Mouse (Mus musculus) hindbrain, embryonic 15.5 days (tissue): ENCODE data around the gene Wdr35. TPM values are rescaled to one million over a fixed set of nuclear protein-coding genes. Genes with fewer than 3 reads are reported as not detected.

Source experiments
- ATAC-seq: fragments of 200-750 bp; cut with Nextera tagmentation; 2 replicates; pipeline ENCODE4 v1.8.0; 2017; ENCODE audit warnings: low read depth, moderate number of reproducible peaks, moderate TSS enrichment; ENCODE audit not compliant: low FRiP score
- H3K27ac ChIP-seq: fragments of 300-500 bp; sonication (generic); replicated peaks from 2 replicates; pipeline ENCODE4 v1.5.1; 2015; ENCODE audit warnings: mild to moderate bottlenecking, inconsistent platforms
- H3K27me3 ChIP-seq: fragments of 300-500 bp; sonication (generic); 2 replicates; pipeline ENCODE4 v1.6.1; 2015; ENCODE audit warnings: control low read depth, inconsistent platforms
- H3K36me3 ChIP-seq: fragments of 300-500 bp; sonication (generic); 2 replicates; pipeline ENCODE4 v1.6.1; 2015; ENCODE audit warnings: control low read depth, inconsistent platforms
- H3K4me1 ChIP-seq: fragments of 300-500 bp; sonication (generic); replicated peaks from 2 replicates; pipeline ENCODE4 v1.6.1; 2015; ENCODE audit warnings: control low read depth, inconsistent platforms
- H3K4me2 ChIP-seq: fragments of 300-500 bp; sonication (generic); 2 replicates; pipeline ENCODE4 v1.6.1; 2015; ENCODE audit warnings: moderate library complexity, mild to moderate bottlenecking, inconsistent platforms
- H3K4me3 ChIP-seq: fragments of 300-500 bp; sonication (generic); 2 replicates; pipeline ENCODE4 v1.5.1; 2015; ENCODE audit warnings: mild to moderate bottlenecking, inconsistent platforms
- H3K9ac ChIP-seq: fragments of 300-500 bp; sonication (generic); 2 replicates; pipeline ENCODE4 v1.6.1; 2015; ENCODE audit warnings: inconsistent platforms
- H3K9me3 ChIP-seq: fragments of 300-500 bp; sonication (generic); 2 replicates; pipeline ENCODE4 v1.6.1; 2016; ENCODE audit warnings: control low read depth, inconsistent platforms
- WGBS: fragments of 180-500 bp; shearing (Covaris S2); methylation state at CpG from one replicate; pipeline ENCODE4 v1.1.7; 2015; 5-methylcytosine and 5-hydroxymethylcytosine counted together
- polyA plus RNA-seq: library from polyadenylated mRNA; unstranded; fragments of >200 nt; fragmentation: Nextera tagmentation; extraction: Ambion mirVana; gene quantifications from 2 replicates; pipeline ENCODE4 v1.2.1, GENCODE M21; 2015

The Wdr35 gene
- polyA plus RNA-seq, 1 experiment from 2014 or later = 21.7 TPM

DNA sequence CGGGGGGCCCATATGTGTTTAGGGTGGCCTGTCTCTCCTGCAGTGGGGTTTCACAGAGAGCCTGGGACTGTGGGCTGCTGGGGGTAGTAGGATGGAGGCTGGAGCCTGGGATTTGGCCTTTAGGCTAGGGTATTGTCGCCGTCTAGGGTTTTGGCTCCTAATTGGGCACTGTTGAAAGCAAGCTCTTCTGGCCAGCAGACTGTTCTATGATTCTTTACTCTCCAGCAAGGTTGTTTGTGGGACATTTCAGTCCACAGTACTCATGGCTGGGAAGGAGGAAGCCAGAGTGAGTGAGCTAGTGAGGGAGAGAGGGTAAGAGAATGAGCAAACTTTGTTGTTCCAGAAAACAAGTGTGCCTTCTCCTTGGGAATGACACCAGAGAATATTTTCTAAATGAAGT lies 85.8 kb downstream of the Wdr35 start:
- no peaks in the 10 kb centered on the region for H3K9me3 ChIP-seq
- no peak overlapping the region for H3K27ac ChIP-seq
- no peak overlapping the region for H3K4me2 ChIP-seq
- no peak for ATAC-seq
- no peaks in the 10 kb centered on the region for H3K27me3 ChIP-seq
- H3K9ac ChIP-seq = no peak overlapping the region
- H3K4me3 ChIP-seq = no peak overlapping the region
- no peaks in the 10 kb centered on the region for H3K36me3 ChIP-seq
- H3K4me1 ChIP-seq = no peaks in the 10 kb centered on the region
- 94% methylated on average over 3 of the region's 3 CpGs for WGBS

GRCm38 (mm10) chr12:9059965-9060364 lies 86.3 kb downstream of the Wdr35 start:
- H3K4me3 ChIP-seq = no peak overlapping the region
- no peak overlapping the region for H3K27ac ChIP-seq
- H3K9ac ChIP-seq = no peak overlapping the region
- no peaks in the 10 kb centered on the region for H3K4me1 ChIP-seq
- no peaks in the 10 kb centered on the region for H3K27me3 ChIP-seq
- no peaks in the 10 kb centered on the region for H3K9me3 ChIP-seq
- no peak overlapping the region for H3K4me2 ChIP-seq
- WGBS = 94% methylated on average over 9 of the region's 9 CpGs
- no peaks in the 10 kb centered on the region for H3K36me3 ChIP-seq
- ATAC-seq = no peak

- 75% methylated on average over 6 of the region's 6 CpGs for WGBS
- Histone ChIP-seq H3K36me3 (no peaks in the 10 kb centered on the region), H3K9ac (no peak overlapping the region), H3K27me3 (no peaks in the 10 kb centered on the region), H3K4me1 (no peaks in the 10 kb centered on the region), H3K27ac (no peak overlapping the region), H3K9me3 (no peaks in the 10 kb centered on the region), H3K4me3 (no peak overlapping the region), H3K4me2 (no peak overlapping the region)
- no peak for ATAC-seq
These were observed 89.9 kb downstream of the Wdr35 start for GRCm38 (mm10) chr12:9063611-9064010.

GRCm38 (mm10) chr12:9071058-9071457 lies 97.4 kb downstream of the Wdr35 start:
- WGBS = 95% methylated on average over 1 of the region's 1 CpGs
- Histone ChIP-seq H3K4me2 (no peak overlapping the region), H3K9ac (no peak overlapping the region), H3K27me3 (no peaks in the 10 kb centered on the region), H3K27ac (no peak overlapping the region), H3K9me3 (no peaks in the 10 kb centered on the region), H3K4me1 (no peaks in the 10 kb centered on the region), H3K4me3 (no peak overlapping the region), H3K36me3 (no peaks in the 10 kb centered on the region)
- ATAC-seq = 0 out of 2 replicates have a peak, but pooled peaks have one; percentile 11

- no peaks in the 10 kb centered on the region for H3K27me3 ChIP-seq
- no peak overlapping the region for H3K4me3 ChIP-seq
- WGBS = 23% methylated on average over 4 of the region's 4 CpGs
- H3K27ac ChIP-seq = no peak overlapping the region
- H3K4me2 ChIP-seq = no peak overlapping the region
- ATAC-seq = peak; percentile 79
- no peaks in the 10 kb centered on the region for H3K9me3 ChIP-seq
- no peak overlapping the region for H3K9ac ChIP-seq
- no peaks in the 10 kb centered on the region for H3K4me1 ChIP-seq
- no peaks in the 10 kb centered on the region for H3K36me3 ChIP-seq
These were observed 97.8 kb downstream of the Wdr35 start for GRCm38 (mm10) chr12:9071493-9071892.

GRCm38 (mm10) chr12:9077554-9078125 lies 103.9 kb downstream of the Wdr35 start:
- H3K9me3 ChIP-seq = no peaks in the 10 kb centered on the region
- no peak overlapping the region for H3K4me3 ChIP-seq
- 92% methylated on average over 3 of the region's 3 CpGs for WGBS

More at GRCm38 (mm10) chr12:9077554-9078125, 103.9 kb downstream of the Wdr35 start:
- no peak overlapping the region for H3K27ac ChIP-seq
- no peaks in the 10 kb centered on the region for H3K36me3 ChIP-seq
- H3K9ac ChIP-seq = no peak overlapping the region
- no peak for ATAC-seq
- no peaks in the 10 kb centered on the region for H3K27me3 ChIP-seq
- H3K4me1 ChIP-seq = no peaks in the 10 kb centered on the region
- no peak overlapping the region for H3K4me2 ChIP-seq

Other genes starting within 250 kb of the Wdr35 start
- 18.1 and 21.8 TPM in 2 replicates for gene Sdc1, start 202.6 kb upstream of the Wdr35 start, polyA plus RNA-seq
- gene Laptm4a, start 52.2 kb upstream of the Wdr35 start, polyA plus RNA-seq = 196 and 201 TPM in 2 replicates
- gene Matn3, start 26.0 kb upstream of the Wdr35 start, polyA plus RNA-seq = 0.08 and 0.31 TPM in 2 replicates
- gene Ttc32, start 56.1 kb downstream of the Wdr35 start, polyA plus RNA-seq = 7.4 and 9.5 TPM in 2 replicates